Mouse (Mus musculus) E14TG2a.4 (cell line): ENCODE results near the gene Aplp2.
A peak's percentile ranks its signal among the peaks of the same experiment; 100 is the strongest.

Experiments used
- H3K27me3 ChIP-seq: 2 replicates; pipeline ENCODE4 v1.6.1; 2014; ENCODE audit warnings: low read length, control low read depth; ENCODE audit not compliant: insufficient read depth
- H3K36me3 ChIP-seq: 2 replicates; pipeline ENCODE4 v1.6.1; 2014; ENCODE audit warnings: low read length, control low read depth; ENCODE audit not compliant: insufficient read depth
- H3K4me1 ChIP-seq: replicated peaks from 2 replicates; pipeline ENCODE4 v1.6.1; 2014; ENCODE audit warnings: low read depth, low read length, control low read depth
- H3K4me3 ChIP-seq: replicated peaks from 2 replicates; pipeline ENCODE4 v1.5.1; 2014; ENCODE audit warnings: mild to moderate bottlenecking, low read length
- H3K9me3 ChIP-seq: 2 replicates; pipeline ENCODE4 v1.6.1; 2014; ENCODE audit warnings: low read length, control low read depth
- CTCF ChIP-seq: conservative IDR thresholded peaks from 2 replicates; pipeline ENCODE4 v1.5.1; 2014; ENCODE audit warnings: low read length
- NANOG ChIP-seq: IDR thresholded peaks from 2 replicates; pipeline ENCODE4 v1.6.1; 2014; ENCODE audit warnings: borderline replicate concordance, low read length, mixed read lengths
- POU5F1 ChIP-seq: IDR thresholded peaks from 2 replicates; pipeline ENCODE4 v1.6.1; 2014; ENCODE audit warnings: low read length, borderline replicate concordance

Gene Aplp2

DNA sequence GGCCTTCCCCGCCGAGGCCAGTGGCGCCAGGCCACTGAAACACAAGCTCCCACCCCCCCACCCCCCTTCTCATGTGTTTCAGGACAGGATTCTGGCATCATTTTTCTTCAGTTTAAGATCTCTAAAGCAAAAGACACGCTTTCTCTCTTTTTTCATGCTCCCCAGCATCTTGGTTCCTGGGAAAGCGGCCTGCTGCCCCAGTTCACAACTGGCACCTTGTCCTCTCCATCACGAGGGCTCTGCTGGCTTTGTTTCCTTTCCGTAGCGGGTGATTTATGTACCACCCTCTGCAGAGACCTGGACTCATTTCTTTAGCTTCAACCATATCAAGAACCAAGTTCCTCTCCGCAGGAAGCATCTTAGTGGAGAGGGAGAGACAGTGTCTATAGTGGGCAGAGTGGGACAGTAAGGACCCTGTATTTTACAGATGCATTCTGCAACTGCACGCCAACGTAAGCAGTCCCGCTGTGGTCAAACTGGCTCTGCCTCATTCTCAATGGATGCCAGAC lies 939 bp upstream of the Aplp2 start:
- no peaks in the 10 kb centered on the region for H3K27me3 ChIP-seq
- peaks cover 4% of the 10 kb centered on the region; the same call in 1 of the 2 replicates for H3K36me3 ChIP-seq
- TF ChIP-seq POU5F1 (no peak), CTCF (no peak), NANOG (no peak)
- H3K4me1 ChIP-seq = peaks cover 28% of the 10 kb centered on the region
- H3K4me3 ChIP-seq = peak overlapping the region; percentile 95
- H3K9me3 ChIP-seq = no peaks in the 10 kb centered on the region

DNA sequence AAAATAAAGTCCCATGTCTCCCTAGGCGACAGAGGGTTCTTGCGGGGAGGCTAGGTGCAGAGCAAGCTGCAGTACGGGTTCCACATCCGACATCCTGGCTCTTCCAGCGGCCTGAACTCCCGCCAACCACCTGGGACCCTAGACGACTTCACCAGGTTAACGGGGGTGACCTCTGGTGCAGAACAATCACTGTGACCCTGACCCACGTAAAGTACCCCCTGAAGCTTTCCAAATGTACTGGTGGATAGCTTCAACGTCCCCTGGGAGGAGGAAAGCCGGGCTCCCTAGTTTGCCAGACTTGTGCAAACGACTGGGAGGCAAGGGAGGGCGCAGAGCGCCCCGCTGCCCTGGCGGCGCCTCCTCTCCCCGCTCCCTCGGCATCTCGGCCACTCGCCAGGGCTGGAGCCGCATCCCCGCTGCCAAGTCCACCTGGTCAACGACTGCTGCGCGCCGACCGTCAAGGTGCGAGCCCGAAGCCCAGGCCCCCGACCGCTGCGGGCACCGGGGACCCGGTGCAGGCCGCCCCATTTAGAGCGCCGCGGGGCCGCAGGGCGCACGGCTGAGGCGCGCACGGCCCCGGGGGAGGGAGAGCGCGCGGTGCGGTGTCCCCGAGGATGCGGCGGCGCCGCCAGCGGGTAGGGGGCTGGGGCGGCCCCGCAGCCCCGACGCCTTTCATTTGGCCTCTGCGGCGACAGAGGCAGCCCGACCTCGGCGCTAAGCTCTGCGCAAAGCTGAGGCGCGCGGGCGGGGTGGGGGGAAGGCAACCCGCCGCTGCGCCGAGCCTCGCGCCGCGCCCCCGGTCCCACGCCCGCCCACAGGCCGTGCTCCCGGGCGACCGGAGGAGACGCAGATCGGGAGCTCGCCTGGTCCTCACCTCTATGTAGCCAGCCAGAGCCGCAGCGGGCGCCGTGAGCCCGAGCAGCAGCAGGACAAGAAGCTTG lies 596 bp downstream of the Aplp2 start:
- TF ChIP-seq NANOG = no peak
- TF ChIP-seq CTCF = no peak
- no peak for TF ChIP-seq POU5F1
- H3K36me3 ChIP-seq = peaks cover 4% of the 10 kb centered on the region; the same call in 1 of the 2 replicates
- H3K4me1 ChIP-seq = peaks cover 35% of the 10 kb centered on the region
- no peaks in the 10 kb centered on the region for H3K27me3 ChIP-seq
- H3K9me3 ChIP-seq = no peaks in the 10 kb centered on the region
- peak overlapping the region; percentile 95 for H3K4me3 ChIP-seq

DNA sequence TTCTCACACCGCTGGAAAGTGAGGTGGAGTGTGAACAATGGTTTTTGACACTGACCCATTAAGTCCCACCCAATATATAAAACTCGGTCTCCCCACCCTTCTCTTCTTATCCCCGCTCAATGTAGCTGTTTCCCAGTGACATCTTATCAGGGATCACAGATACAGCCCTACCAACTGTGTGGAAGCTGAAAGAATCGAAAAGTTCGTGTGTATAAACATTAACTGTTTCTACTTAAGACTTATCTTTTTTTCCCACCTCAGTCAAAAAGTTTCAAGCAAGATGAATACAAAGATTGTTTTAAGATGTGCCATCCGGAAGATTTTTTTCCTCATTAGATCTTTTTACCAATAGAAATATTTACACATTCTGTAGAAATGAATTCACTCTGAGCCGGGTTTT lies 1.5 kb downstream of the Aplp2 start:
- Histone ChIP-seq H3K36me3 (peaks cover 4% of the 10 kb centered on the region; the same call in 1 of the 2 replicates), H3K27me3 (no peaks in the 10 kb centered on the region), H3K9me3 (no peaks in the 10 kb centered on the region), H3K4me3 (peak overlapping the region; percentile 95), H3K4me1 (peaks cover 42% of the 10 kb centered on the region)
- TF ChIP-seq NANOG (no peak), POU5F1 (no peak), CTCF (no peak)

DNA sequence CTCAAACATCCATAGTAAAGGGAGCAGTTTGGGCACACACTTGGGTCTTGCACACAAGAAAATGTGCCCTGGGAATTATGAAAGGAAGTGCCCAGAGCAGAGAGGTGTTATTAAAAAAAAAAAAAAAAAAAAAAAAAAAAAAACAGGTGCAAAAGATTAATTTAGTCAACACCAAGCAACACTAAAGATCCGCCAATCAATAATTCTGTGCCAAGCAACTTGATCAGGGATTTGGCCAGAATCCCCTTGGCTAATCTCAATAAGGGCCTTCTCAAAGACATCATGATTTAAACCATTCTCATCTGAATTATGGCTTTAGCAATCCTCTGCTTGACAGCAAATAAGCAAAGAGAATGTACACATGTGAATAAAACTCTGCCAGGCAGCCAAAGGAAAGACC lies 2.1 kb downstream of the Aplp2 start:
- H3K36me3 ChIP-seq = peaks cover 4% of the 10 kb centered on the region; the same call in 1 of the 2 replicates
- TF ChIP-seq CTCF = no peak
- no peak for TF ChIP-seq POU5F1
- TF ChIP-seq NANOG = no peak
- H3K4me3 ChIP-seq = no peak overlapping the region
- H3K4me1 ChIP-seq = peaks cover 44% of the 10 kb centered on the region
- H3K9me3 ChIP-seq = no peaks in the 10 kb centered on the region
- no peaks in the 10 kb centered on the region for H3K27me3 ChIP-seq

DNA sequence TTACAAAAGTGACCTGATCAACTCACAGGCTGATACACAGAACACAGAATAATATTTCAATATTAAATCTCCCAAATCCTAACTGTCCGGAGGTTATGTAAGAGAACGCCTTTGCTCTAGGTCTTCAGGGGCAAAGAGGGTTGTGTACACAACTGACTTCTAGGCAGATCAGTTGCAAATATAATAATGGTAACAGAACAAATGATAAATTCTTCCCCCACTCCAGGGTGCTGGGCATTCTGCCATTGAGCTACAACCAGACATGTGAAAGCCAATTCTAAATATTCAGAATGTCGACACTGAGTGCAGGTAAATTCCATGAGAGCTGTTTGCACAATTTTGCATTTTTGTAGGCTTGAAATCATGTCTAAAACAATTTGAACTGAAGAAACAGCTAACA lies 3.9 kb downstream of the Aplp2 start:
- Histone ChIP-seq H3K4me1 (peaks cover 53% of the 10 kb centered on the region), H3K4me3 (no peak overlapping the region), H3K36me3 (peaks cover 4% of the 10 kb centered on the region; the same call in 1 of the 2 replicates), H3K9me3 (no peaks in the 10 kb centered on the region), H3K27me3 (no peaks in the 10 kb centered on the region)
- no peak for TF ChIP-seq POU5F1
- TF ChIP-seq NANOG = no peak
- no peak for TF ChIP-seq CTCF

DNA sequence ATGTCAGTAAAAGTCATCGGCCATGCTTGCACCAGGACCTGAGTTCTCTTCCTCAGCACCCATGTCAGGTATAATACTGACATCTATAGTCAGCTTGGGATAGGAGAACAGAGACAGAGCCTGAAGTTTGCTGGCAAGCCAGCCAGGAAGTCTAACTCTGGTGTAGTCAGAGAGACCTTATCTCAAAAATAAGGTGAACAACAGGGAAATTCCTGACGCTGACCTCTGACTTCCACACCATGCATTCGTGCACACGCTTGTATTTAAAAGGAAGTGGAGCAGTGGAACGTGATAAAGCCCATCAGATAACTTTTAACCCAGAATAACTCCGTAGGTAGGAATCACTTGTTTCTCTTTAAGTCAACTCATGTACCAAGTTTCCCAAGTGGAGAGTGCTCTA lies 6.9 kb downstream of the Aplp2 start:
- peaks cover 45% of the 10 kb centered on the region for H3K4me1 ChIP-seq
- H3K27me3 ChIP-seq = no peaks in the 10 kb centered on the region
- TF ChIP-seq NANOG = no peak
- TF ChIP-seq POU5F1 = no peak
- no peak for TF ChIP-seq CTCF
- no peak overlapping the region for H3K4me3 ChIP-seq
- no peaks in the 10 kb centered on the region for H3K9me3 ChIP-seq
- H3K36me3 ChIP-seq = peaks cover 4% of the 10 kb centered on the region; the same call in 1 of the 2 replicates

DNA sequence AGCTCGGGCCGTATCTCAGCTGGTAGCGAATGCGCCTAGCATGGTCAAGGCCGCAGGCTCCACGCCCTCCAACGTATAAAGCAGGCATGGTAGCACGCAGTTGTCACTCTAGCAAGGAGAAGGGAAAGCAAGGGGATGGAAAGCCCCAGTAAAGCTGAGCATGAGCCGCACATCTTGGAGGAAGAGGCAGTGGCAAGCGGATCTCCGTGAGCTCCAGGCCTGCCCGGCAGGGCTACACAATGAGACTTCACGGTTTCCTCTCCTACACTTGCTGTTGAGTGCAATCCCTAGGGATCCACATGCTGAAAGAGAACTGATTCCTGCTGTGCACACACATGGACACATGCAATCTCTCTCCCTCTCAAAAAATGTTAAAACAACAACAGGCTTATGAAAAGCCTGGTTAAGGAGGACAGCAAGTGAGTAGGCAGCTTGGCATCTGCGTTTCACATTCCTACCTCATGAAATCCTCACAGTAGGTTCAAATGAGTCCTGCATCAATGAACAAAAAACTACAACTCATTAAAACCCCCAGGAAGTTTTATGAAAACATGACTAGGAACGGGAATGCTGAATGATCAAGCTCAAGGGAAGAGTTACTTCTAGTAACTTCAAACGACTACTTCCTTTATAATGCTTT lies 7.9 kb downstream of the Aplp2 start:
- Histone ChIP-seq H3K4me1 (peaks cover 37% of the 10 kb centered on the region), H3K36me3 (no peaks in the 10 kb centered on the region; the same call in 1 of the 2 replicates), H3K4me3 (no peak overlapping the region), H3K9me3 (no peaks in the 10 kb centered on the region), H3K27me3 (no peaks in the 10 kb centered on the region)
- TF ChIP-seq CTCF (no peak), NANOG (no peak), POU5F1 (no peak)

DNA sequence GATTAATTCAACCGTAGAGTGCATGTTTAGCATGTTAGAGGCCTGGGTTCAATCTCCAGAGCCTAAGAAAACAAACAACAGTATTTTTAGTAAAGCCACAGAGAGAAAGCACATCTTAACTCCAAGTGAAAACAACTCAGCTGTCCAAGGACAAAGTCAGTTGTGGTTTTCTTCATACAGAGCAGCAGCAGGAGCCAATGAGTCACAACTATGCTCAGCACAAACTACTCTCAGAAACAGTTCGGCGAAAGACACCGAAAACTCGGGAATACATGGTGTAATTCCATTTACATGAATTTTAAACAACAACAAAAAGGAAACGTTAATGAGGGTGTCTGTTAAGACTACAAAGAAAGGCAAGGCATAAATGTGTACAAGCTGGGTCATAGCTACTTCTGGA lies 8.5 kb downstream of the Aplp2 start:
- Histone ChIP-seq H3K9me3 (no peaks in the 10 kb centered on the region), H3K4me1 (peaks cover 40% of the 10 kb centered on the region)
- TF ChIP-seq POU5F1 (no peak), NANOG (no peak), CTCF (no peak)

DNA sequence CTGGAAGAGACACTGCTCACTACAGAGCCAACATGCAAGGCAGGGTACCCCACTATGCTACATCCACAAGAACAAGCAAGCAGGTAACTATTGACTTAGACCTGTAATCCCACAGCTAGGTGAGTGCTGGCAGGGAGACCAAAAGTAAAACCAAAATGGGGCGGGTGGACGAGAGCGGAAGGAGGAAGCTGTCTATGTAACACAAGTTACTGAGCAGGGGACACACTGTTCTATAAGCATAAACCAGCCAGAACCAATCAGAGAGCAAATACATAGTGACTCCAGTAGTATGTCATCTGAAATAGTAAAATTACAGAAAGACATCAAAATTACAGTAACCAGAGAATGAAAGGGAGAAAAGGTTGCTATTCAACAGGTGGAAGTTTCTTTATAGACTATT lies 13.0 kb downstream of the Aplp2 start:
- Histone ChIP-seq H3K27me3 (no peaks in the 10 kb centered on the region), H3K36me3 (peaks cover 14% of the 10 kb centered on the region), H3K4me3 (no peak overlapping the region), H3K9me3 (peaks cover 4% of the 10 kb centered on the region), H3K4me1 (peaks cover 18% of the 10 kb centered on the region)
- TF ChIP-seq POU5F1 (no peak), CTCF (no peak), NANOG (no peak)

More for the DNA sequence above, 8.5 kb downstream of the Aplp2 start:
- no peak overlapping the region for H3K4me3 ChIP-seq
- no peaks in the 10 kb centered on the region; the same call in 1 of the 2 replicates for H3K36me3 ChIP-seq
- H3K27me3 ChIP-seq = no peaks in the 10 kb centered on the region
